Mouse (Mus musculus): ENCODE data around the gene Mob3b. TPM values are rescaled to one million over a fixed set of nuclear protein-coding genes. Genes with fewer than 3 reads are reported as not detected.

Gene Mob3b
- polyA plus RNA-seq (2012; rRNA removed), result 6.7 and 18.2 TPM in 2 replicates

DNA sequence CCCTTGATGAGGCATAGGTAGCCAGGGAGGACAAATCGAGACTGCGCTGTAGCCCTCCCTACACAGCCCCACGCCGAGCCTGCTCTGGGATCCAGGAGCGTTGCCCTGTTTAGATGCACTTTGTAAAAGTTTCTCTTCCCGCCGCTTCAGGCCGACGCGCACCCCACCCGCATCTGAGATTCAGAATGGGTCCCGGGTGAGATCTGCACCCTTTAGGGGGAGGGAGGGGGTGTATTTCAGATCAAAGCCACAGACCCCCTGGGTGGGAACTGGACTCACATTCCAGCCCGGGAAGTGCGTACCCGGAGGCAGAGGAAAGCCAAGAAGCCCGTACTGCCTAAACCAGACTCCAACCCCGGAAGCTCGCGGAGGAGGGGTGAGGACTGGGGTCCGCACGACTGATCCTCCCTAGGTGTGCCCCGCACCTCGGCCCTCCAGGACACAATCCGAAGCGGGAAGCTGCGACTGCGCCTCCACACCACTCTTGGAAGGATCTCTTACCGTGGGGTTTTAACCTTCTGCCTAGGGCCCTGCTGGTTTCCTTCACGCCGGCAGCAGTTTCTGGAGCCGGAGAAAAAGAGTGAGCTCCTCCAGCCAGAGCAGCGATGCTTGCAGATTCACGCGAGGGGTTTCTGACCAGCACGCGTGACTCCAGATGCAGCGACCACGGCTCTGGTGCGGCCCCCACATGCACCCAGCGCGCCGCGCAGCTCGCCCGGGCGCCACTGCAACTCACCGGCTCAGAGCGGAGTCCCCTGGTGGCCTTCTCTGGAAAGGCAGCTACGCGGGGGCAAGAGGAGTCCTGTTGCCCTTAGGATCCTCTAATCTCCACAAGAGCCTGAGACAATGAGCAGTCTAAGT is at the start of gene Mob3b:
TSS of gene Mob3b (minus strand) at position 734 of the 861 bp plus-strand sequence.
- DNase-seq (ENCODE audit: low read depth, low spot score), result peak; percentile 73
- WGBS, result under 1% methylated on average over 50 of the region's 50 CpGs

DNA sequence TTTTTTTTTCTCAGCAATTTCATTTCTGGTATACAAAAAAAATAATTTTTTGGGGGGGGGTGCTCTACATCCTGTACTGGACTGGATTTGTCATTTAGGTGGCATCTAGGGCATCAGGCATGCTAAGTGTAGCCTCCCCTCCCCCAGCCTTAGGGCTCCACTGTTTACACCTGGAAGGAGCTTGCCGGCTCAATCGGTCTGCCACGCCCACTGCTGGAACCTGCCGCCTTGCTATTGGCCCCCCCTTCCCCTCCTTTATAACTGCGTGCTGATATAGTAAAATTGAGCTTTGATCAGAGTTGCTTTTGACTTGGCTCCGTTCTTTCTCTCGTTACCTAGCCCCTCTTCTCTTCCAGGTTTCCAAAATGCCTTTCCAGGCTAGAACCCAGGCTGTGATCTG is 47.4 kb upstream of the Mob3b start:
- no peak for DNase-seq (ENCODE audit: low read depth, low spot score)

DNA sequence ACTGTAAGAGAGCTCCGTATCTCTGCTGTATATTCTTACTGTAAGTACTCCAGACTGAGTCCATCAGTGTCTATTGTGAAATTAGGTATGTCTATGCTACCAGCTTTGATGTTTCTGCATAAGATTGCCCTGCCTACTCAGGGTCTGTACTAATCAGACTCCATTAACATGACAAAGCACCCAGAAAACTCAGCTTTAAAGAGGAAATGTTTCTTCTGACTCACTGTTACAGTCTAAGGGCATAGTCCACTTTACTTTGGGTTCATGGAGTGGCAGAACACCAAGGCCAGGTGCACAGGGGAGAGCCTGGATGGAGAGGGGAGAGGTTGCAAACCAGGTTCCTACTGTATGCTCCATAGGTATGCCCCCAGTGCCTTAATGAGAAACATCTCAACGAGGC is 46.4 kb upstream of the Mob3b start:
- no peak for DNase-seq (ENCODE audit: low read depth, low spot score)
- 43% methylated on average over 2 of the region's 2 CpGs for WGBS

More for the DNA sequence above, 47.4 kb upstream of the Mob3b start:
- 28% methylated on average over 7 of the region's 7 CpGs for WGBS

DNA sequence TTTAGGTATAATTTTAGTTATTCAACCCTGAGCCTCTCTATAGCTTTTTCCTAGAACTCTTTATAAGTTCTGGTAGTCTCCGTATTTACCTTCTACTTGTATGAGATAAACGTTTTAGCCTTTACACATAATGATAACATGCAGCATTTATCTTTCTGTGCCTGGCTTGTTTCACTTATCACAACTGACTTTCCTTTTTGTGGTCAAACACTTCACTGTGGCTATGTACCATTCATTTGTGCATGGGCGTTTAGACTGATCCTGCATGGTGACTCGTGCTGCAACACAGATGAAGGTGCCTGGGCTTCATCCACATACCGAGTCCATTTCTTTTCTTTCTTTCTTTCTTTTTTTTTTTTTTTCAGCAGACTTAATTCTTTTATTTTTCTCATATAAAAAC is 44.4 kb upstream of the Mob3b start:
- DNase-seq (ENCODE audit: low read depth, low spot score), result no peak
- WGBS, result 92% methylated on average over 5 of the region's 5 CpGs

DNA sequence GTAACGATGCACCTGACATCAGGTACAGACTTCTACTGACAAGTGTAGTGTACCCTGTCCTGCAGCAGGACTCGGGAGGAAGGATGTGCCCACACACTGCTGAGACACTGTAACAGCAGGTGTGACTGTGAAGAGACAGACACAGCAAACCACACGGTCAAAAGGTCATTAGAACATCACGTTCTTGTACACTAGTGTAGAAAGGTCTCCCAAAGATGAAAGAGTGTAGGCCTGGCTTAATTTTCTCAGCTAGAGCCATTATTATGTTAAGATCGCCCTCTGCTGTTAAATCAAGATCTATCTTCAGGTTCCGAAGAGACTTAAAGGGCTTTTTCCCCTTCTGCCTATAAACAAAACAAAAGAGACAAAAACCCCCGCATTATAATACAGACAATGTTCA is 35.4 kb upstream of the Mob3b start:
- no peak for DNase-seq (ENCODE audit: low read depth, low spot score)
- WGBS, result 39% methylated on average over 7 of the region's 7 CpGs

DNA sequence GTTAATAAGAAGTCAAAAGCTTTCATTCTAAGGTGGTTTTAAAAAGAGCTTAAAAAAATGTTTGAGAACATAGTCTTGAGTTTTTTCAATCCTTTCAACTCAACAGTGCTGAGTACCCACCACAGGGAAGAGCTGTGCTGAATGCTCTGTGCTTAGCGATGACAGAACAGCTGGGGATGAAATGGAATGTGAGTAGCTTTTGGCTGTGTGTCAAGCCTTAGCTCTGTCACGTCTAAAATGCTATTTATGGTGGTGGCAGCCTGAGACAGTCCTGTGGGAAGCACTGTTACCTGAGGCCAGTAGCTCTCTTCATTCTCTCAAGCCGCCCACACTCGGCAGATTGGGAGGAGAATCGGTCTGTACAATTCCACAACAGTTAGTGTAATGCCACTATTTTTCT is 32.5 kb upstream of the Mob3b start:
- no peak for DNase-seq (ENCODE audit: low read depth, low spot score)
- 69% methylated on average over 5 of the region's 5 CpGs for WGBS

DNA sequence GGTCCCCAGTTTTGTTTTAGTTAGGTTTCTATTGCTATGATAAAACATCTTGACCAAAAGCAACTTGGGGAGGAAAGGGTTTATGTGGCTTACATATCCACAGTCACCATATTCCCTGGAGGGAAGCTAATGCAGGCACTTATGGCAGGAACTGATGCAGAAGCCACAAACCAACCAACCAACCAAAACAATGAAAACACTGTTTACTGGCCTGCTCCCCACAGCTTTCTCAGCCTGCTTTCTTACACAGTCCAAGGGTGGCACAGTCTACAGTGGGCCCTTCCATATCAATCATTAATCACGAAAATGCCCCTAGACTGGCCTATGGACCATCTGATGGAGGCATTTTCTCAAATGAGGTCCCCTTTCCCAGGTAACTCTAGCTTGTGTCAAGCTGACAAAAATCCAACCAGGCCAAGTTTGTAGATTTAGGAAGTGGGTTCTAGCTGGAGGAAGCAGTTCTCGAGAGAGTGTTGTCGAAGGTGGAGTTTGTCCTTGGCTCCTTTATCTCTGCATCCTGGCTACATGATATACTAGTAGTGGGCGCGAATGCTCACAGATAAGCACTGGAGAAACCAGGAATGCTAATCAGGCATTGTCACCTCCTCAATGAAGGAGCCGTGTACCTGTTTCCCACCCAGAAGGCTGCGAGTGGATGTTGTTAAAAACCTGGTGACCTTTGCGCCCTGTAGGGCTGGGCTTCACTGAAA is 30.5 kb upstream of the Mob3b start:
- DNase-seq (ENCODE audit: low read depth, low spot score), result no peak
- 79% methylated on average over 8 of the region's 8 CpGs for WGBS

DNA sequence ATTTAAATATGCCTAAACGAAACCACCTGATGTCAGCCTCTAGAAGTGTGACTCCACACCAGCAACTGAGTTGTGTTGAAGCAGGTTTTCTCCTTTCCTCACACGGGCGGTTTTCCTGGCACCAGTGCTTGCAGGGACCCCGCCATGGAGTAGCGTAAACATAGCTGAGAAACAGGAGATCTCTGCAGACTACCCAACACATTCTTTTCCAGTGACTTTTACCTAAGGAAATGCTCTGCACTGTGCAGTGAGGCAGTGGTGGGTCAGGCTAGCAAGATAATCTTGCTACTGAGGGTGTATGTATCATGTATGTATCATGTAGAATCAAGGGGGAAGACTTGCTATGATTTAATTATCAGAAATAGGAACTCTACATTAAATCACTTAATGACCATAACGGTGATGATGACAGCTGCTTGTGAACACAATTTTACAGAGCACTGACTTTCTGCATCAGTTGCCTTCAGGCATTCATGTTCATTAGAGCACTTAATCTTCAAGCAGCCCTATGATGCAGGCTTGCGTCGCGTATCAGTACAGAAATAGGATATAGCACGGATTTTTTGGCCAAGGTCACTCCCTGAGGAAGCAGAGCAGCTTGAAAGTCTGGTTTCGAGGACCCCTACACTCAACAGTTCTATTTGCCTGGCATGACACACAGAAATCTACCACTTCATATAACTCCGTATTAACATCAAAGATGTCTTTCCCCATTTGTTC is 20.8 kb upstream of the Mob3b start:
- DNase-seq (ENCODE audit: low read depth, low spot score), result no peak
- 80% methylated on average over 12 of the region's 12 CpGs for WGBS

DNA sequence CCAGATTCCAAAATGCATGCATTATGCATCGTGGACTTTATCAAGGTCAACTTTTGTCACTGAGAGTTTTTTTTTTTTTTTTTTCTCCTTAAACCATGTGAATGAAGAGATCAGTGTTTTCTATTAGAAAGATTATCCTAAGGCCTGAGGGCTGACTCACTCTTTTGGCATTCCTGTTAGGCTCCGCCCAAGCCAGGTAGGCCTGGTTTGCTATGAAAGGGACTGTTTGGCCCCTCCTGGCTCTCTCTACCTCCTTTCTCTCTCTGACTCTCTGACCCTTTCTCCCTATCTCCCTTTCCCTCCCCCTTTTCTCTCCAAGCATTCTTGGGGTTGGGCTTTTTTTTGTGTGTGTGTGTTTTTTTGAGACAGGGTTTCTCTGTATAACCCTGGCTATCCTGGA is 18.3 kb upstream of the Mob3b start:
- DNase-seq (ENCODE audit: low read depth, low spot score), result no peak
- WGBS, result 70% methylated on average over 2 of the region's 2 CpGs

DNA sequence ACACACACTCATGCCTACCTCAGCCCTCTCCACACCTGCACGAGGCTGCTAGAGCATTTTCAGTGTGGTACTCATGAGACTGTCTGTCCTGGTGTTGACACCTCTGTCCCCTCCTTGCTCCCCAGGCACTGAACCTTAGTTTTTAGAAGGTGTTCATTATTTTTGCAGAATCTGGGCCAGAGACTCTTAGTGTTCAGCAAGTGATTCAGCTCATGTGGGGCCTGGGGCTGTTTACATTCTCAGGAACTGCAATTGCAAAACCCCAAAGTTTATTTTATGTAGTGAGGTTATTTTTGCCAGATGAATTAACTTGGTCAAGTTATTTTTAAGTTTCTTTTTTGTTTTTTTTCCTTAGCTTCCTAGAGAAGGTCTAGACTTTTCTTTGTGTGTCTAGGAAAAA is 16.3 kb upstream of the Mob3b start:
- DNase-seq (ENCODE audit: low read depth, low spot score), result no peak
- 64% methylated on average over 1 of the region's 1 CpGs for whole genome bisulfite sequencing

DNA sequence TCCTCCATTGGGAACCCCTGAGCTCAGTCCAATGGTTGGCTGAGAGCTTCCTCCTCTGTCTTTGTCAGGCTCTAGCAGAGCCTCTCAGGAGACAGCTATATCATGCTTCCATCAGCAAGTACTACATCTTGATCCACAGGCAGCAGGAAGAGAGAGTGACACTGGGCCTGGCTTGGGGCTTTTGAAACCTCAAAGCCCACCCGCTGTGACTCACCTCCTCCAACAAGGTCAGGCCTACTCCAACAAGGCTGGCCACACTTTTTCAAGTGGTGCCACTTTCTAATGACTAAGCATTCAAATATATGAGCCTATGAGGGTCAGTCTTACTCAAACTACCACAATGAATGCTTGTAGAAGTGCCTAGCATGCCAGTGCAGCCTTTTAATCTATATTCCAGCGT is 15.2 kb upstream of the Mob3b start:
- WGBS, result 90% methylated on average over 2 of the region's 2 CpGs

DNA sequence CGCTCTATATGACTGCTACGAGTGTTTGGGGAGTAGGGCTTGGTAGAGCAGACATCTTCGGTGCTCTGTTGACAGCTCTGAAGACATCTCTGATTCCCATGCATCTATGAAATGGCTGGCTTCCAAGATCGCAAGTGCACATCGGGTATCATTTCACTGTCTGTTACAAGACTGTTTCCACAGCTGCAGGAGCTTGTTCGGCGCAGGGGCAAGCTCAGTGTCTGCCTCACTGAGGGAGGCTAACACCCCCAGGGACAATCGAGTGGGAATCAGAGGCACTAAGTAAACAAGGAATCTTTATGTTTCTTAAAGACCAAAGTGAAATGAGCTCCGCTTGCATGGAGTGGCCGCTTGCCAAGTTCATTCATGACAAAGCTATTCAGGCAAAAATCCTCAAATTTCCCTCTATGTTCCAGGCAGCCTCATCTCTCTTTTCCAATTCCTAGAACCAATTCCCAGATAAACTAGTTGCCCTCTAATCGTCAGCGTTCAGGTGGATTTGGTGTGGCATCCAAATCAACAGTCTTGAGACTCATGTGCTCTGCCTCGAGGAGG is 12.4 kb upstream of the Mob3b start:
- no peak for DNase-seq (ENCODE audit: low read depth, low spot score)

More for the DNA sequence above, 15.2 kb upstream of the Mob3b start:
- DNase-seq (ENCODE audit: low read depth, low spot score), result no peak

DNA sequence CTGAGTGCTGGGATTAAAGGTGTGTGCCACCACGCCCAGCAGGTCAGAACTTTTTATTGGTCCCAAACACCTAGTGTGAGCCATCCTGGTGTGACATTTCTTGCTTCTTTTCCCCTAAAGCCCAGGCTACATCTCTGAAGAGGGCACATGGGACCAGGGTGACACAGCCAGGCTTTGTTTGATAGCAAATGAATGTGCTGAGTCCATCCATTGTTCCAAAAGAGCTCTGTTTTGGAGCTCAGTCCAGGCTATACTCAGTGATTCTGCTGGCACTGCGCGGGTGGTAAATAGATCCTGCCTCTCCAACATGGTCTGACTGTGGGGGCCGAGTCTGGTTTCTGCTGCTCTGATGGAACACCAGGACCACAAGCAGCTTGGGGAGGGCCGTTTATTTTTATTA is 10.6 kb upstream of the Mob3b start:
- 73% methylated on average over 5 of the region's 5 CpGs for WGBS
- DNase-seq (ENCODE audit: low read depth, low spot score), result no peak

More for the DNA sequence above, 12.4 kb upstream of the Mob3b start:
- WGBS, result 29% methylated on average over 13 of the region's 13 CpGs

DNA sequence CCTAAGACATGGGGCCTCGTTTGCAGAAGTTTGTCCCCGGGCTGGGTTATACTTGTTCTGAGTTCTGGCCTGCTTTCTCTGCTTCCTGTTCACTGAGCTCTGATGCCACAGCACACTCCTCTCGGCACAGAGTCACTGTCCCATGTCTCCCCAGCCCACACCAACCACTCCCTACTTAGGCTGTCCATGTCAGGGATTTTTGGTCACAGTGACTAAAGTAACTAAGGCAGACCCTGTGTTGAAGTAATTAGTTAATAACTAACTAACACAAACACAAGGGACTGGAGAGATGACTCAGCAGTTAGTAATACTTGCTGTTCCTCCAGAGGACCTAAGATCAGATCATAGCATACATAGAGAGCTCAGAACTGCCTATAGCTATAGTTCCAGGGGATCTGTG is 8.7 kb upstream of the Mob3b start:
- 19% methylated on average over 3 of the region's 3 CpGs for WGBS

DNA sequence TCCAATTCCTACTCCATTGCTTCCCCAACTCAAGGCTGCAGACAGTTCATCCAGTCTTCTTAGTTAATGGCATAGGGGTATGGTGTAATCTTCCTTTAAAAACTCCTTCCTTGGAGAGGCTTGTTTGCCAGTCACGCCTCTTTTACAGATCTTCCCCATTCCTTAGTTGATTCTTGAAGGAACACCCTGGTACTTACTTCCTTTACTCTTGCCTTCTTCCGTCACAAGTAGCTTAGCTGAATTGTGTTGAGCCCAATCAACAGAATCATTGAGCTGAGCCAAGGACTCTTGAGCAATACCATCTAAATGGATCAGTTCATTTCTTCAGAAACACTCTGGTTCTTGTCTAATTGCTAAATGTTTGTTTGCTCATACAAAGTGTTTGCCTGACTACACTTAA is 8.0 kb upstream of the Mob3b start:
- WGBS, result 35% methylated on average over 2 of the region's 2 CpGs
- peak; percentile 39 for DNase-seq (ENCODE audit: low read depth, low spot score)

More for the DNA sequence above, 8.7 kb upstream of the Mob3b start:
- peak; percentile 22 for DNase-seq (ENCODE audit: low read depth, low spot score)

DNA sequence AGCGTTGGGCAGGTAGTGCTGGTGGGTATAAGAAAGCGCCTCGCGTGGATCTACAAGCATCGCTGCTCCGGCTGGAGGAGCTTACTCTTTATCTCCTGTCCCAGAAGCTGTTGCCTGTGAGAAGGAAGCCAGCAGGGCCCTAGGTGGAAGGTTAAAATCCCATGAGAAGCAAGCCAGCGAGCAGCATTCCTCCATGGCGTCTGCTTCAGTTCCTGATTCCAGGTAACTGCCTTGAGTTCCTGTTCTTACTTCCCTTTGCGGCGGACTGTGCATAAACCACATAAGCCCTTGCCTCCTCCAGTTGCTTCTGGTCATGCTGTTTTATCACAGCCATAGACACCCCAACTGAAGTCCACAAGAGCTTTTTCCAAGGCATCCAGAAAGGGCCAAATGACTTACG is 531 bp upstream of the Mob3b start:
- DNase-seq (ENCODE audit: low read depth, low spot score), result no peak
- WGBS, result 61% methylated on average over 11 of the region's 11 CpGs

DNA sequence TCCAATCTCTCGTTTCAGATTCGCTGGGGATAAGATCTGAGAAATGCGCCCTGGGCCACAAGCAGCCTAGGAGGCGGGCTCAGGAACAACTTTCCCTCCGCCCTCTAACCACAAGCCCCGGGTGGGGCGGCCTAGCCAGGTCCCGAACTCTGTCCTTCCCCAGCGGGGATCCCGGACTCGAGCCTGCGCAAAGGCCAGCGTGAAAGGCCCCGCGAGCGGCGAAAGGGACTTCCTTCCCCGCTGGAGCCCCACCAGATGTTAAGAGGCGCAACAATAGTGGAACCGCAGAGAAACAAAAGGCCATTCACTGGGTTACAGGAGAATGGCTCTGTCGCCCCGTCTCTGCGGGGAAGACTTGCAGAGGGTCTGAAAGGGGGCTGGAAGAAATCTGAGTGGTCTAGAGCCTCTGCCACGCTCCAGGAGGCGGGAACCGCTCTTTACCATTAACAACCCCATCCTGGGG is 1.1 kb downstream of the Mob3b start:
- WGBS, result under 1% methylated on average over 26 of the region's 26 CpGs
- DNase-seq (ENCODE audit: low read depth, low spot score), result peak; percentile 59

DNA sequence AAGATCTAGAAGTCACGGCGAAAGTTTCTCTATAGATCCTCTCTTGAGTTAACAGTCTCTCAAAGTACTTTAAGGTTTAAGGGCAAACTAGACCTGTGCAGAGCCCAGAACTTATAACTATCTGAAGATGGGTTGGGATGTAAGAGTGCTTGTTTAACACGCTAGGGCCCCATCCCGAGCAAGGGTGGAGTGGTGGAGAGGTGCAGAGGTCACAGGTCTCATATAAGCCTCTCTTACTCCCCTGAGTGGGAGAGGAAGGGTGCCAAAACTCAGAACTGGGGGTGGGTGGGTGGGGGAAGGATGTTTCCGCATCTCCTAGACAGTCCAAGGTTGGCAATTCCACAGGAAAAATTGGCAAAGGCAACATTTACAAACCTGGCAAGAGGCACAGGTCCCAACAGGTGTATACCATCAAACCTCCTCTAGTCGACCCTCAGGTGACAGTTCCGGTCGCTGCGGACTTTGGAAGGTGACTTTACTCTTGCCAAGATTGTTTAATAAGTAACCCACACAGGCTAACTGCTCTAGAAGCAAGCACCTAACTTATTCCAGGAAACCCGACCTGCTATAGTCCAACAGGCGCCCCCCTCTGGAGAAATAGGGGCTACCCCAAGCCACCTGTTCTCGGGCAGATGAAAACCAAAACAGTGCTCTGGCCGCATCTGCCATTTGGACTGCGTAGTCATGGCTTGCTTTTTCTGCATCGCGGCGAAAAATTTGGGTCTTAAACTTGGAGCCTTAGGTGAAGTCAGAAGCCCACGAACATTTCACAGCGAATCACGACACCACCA is 2.0 kb downstream of the Mob3b start:
- DNase-seq (ENCODE audit: low read depth, low spot score), result peak; percentile 93
- 13% methylated on average over 20 of the region's 20 CpGs for WGBS

DNA sequence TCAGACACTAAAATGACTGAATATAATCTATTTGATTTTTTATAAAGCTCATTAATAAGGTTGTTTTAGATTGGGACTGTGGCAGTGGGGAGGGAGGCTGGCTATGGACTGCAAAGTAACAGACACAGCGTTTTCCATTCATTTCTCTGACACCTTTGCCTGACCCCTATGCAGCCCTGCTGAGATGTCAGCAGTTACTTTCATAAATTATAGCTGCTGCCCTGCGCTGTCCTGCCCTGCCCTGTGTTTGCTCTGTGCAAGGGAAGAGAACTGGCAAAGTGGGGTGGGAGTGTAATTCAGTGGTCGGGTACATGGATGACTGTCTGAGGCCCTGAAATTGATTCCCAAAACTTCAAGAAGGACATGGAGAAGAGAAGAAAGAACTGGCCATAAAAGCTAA is 3.2 kb downstream of the Mob3b start:
- WGBS, result 28% methylated on average over 3 of the region's 3 CpGs
- no peak for DNase-seq (ENCODE audit: low read depth, low spot score)

Measured in large intestine, adult 2 months (tissue).